Mouse (Mus musculus) left cerebral cortex, adult 2 months (tissue): ENCODE measurements at regions not wholly inside any gene's neighbourhood (a gene's known extent, or its start where the extent isn't known, plus 50 kb on each side); places are given as distances from the start of the nearest gene placed in this dataset.

Experiments
- DNase-seq, 2 experiments: peaks; one replicate each; pipeline ENCODE4 v3.0.0; 2021 to 2022; ENCODE audit warnings: low spot score in 2 of 2, mixed read lengths in 1 of 2; ENCODE audit errors: extremely low spot score in 1 of 2
- H3K27ac ChIP-seq: fragments of 200-600 bp; 2 replicates; pipeline ENCODE4 v1.8.1; 2022
- H3K4me3 ChIP-seq: fragments of 200-600 bp; 2 replicates; pipeline ENCODE4 v1.8.1; 2022
- CTCF ChIP-seq: fragments of 200-600 bp; IDR thresholded peaks from 2 replicates; pipeline ENCODE4 v1.8.1; 2022; ENCODE audit warnings: antibody characterized with exemption, mild to moderate bottlenecking, moderate library complexity
- intact Hi-C: fragments of 180-260 bp; cut with DNase I; formaldehyde crosslinking; loops from one replicate; pipeline ENCODE4 v1.15.1; 2025

GRCm38 (mm10) chr2:138046918-138047317 is 209.4 kb upstream of the Btbd3 start:
- no peak for TF ChIP-seq CTCF

GRCm38 (mm10) chr2:138045933-138046642 is 210.3 kb upstream of the Btbd3 start:
- no peak overlapping the region for H3K27ac ChIP-seq
- TF ChIP-seq CTCF = no peak
- no peak overlapping the region for H3K4me3 ChIP-seq
- no peak for DNase-seq
- intact Hi-C loops = loop anchor here (5.0 to 10.0 kb wide), 5 partner anchors 211 to 569 kb away; partner anchors contain the start of gene Btbd3

More at GRCm38 (mm10) chr2:138046918-138047317, 209.4 kb upstream of the Btbd3 start:
- intact Hi-C loops = loop anchor here (5.0 to 10.0 kb wide), 5 partner anchors 210 to 568 kb away; partner anchors contain the start of gene Btbd3
- no peak overlapping the region for H3K4me3 ChIP-seq
- DNase-seq = no peak
- H3K27ac ChIP-seq = no peak overlapping the region

- no peak overlapping the region for H3K4me3 ChIP-seq
- no peak overlapping the region; the same call in 1 of the 2 replicates for H3K27ac ChIP-seq
- intact Hi-C loops = loop anchor here (2.0 to 10.0 kb wide), 6 partner anchors 82 to 780 kb away; no protein-coding TSS in a partner anchor
- peak; percentile 26 to 49 for DNase-seq
- no peak for TF ChIP-seq CTCF
Observed at GRCm38 (mm10) chr2:138040706-138041105, 215.7 kb upstream of the Btbd3 start.

GRCm38 (mm10) chr2:138040302-138040701 is 216.1 kb upstream of the Btbd3 start:
- intact Hi-C loops = loop anchor here (2.0 to 10.0 kb wide), 6 partner anchors 82 to 780 kb away; no protein-coding TSS in a partner anchor
- no peak for DNase-seq
- no peak for TF ChIP-seq CTCF
- no peak overlapping the region for H3K27ac ChIP-seq
- no peak overlapping the region for H3K4me3 ChIP-seq

- no peak for TF ChIP-seq CTCF
- Histone ChIP-seq H3K4me3 (no peak overlapping the region; the same call in 1 of the 2 replicates), H3K27ac (peak overlapping the region; percentile 87)
- intact Hi-C loops = loop anchor here (5.0 kb wide), 2 partner anchors 678 to 1343 kb away; no protein-coding TSS in a partner anchor
- no peak for DNase-seq
Observed at GRCm38 (mm10) chr2:138034123-138034736, 222.1 kb upstream of the Btbd3 start.

GRCm38 (mm10) chr2:138033379-138034122 is 222.8 kb upstream of the Btbd3 start:
- peak; percentile 99 for TF ChIP-seq CTCF
- Histone ChIP-seq H3K27ac (peak overlapping the region; percentile 87), H3K4me3 (peak overlapping the region; percentile 32)
- DNase-seq = peak; percentile 80 to 87
- intact Hi-C loops = loop anchor here (2.0 to 5.0 kb wide), 4 partner anchors 247 to 1344 kb away; no protein-coding TSS in a partner anchor

DNA sequence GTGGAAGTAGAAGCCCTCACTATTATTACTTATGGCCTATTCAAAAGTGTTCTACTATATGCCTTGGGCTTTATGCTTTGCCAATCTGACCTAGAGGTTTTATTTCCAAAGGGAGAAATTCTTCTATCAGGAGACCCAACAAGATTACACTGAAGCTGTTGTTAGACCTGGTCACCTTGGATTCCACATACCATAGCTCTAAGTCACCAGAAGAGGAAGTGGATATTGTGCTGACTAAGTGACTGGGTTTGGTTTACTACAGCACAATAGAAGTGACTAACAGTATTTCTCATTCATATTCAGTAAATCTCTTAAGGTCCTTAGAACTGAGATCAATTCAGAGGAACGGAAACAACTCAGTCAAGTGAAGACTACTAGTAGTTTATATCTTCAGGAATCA is 229.0 kb upstream of the Btbd3 start:
- TF ChIP-seq CTCF = no peak
- no peak overlapping the region for H3K27ac ChIP-seq
- H3K4me3 ChIP-seq = no peak overlapping the region
- intact Hi-C loops = no loop called here
- DNase-seq = no peak

GRCm38 (mm10) chr2:138023558-138023957 is 232.8 kb upstream of the Btbd3 start:
- no peak for TF ChIP-seq CTCF
- no peak overlapping the region for H3K27ac ChIP-seq
- intact Hi-C loops = no loop called here
- H3K4me3 ChIP-seq = no peak overlapping the region
- no peak for DNase-seq

DNA sequence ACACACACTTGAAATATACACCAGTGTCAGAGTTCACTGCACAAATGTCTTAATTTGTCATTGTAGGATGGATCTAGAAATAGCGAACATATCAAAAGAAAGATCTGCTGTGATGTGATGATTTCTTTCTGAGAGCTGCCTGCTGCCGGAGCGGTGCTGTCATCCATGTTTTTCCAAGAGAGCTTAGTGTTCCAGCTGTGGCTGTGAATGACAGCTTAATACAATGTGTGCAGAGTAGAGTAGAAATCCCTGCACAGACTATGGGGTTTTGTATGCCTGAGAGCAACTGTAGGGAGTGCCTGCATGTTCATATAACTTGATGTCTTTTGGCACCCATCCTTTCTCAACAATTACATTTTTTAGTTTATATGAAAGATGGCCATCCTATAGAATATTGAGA is 274.6 kb upstream of the Btbd3 start:
- H3K27ac ChIP-seq = no peak overlapping the region
- intact Hi-C loops = no loop called here
- H3K4me3 ChIP-seq = no peak overlapping the region
- no peak for TF ChIP-seq CTCF
- DNase-seq = no peak

DNA sequence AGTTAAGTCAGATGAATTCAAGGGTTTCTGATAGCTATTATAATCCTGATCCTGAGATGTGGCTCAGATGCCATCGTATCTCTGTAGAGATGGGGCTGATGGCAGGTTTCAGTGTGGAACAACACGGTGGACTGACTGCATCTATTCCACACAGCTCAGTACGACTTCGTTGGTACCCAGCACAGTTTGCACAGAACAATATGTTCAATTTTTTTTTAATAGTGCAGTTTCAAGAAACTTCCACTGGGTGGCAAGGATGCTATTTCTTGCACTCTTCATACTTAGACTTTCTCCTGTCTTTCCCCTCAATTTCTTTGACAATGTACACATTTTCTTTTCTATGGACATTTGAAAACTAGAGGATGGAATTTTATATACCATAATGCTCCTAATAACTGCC is 278.6 kb upstream of the Btbd3 start:
- DNase-seq = no peak
- Histone ChIP-seq H3K27ac (no peak overlapping the region), H3K4me3 (no peak overlapping the region)
- TF ChIP-seq CTCF = peak; percentile 68
- intact Hi-C loops = loop anchor here (5.0 kb wide), 3 partner anchors 1155 to 1595 kb away; no protein-coding TSS in a partner anchor

DNA sequence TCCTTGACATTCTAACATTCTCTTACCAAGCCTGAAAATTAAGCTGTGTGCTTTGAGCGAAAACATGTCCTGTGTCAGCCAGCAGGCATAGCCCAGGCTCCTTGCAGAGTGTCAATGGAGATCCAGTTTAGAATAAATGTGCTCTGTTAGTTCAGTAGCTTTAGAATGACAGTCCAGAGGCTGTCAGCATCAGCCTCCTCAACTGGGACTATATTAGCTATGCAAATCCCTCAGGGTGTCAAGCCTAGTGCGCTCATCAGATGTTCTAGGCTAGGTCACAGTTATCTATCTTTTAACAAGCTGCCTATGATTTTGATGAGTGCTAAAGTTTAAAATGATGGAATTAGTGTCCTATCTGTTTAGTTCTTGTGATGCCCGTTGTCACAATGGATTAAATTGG is 281.7 kb upstream of the Btbd3 start:
- Histone ChIP-seq H3K27ac (no peak overlapping the region), H3K4me3 (no peak overlapping the region)
- intact Hi-C loops = loop anchor here (5.0 kb wide), 3 partner anchors 1158 to 1598 kb away; no protein-coding TSS in a partner anchor
- no peak for TF ChIP-seq CTCF
- no peak for DNase-seq
